Mouse (Mus musculus): ENCODE measurements around the gene Txlna. TPM values are rescaled to one million over a fixed set of nuclear protein-coding genes. Genes with fewer than 3 reads are reported as not detected.

Gene Txlna
- polyA plus RNA-seq, 1 experiment from 2014 or later, result 60.2 TPM

DNA sequence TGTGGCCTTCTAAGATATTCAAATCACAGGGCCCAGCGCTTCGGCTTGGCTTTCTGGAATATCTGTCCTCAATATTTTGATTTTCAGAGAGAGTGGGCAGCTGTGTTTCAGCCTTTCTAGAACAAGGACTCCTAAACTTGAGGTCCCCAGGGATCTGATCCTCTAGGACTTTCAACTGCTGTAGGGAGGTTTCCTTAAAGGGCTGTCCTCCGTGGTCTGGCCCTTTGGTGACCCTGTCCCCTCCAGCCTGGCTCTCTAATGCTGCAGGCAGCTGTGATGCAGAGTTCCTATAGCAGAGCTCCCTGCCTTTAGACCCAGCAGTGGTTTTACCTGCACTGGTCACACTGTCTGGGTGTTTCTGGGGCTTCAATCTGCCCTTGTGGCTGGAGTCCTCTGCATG, 24.2 kb downstream of the Txlna start:
- WGBS (ENCODE audit: insufficient replicate concordance), result 87% methylated on average over 3 of the region's 3 CpGs
- peaks cover 7% of the 10 kb centered on the region; the same call in 1 of the 2 replicates for H3K4me1 ChIP-seq (ENCODE audit: control insufficient read depth, insufficient read depth, low read length)

DNA sequence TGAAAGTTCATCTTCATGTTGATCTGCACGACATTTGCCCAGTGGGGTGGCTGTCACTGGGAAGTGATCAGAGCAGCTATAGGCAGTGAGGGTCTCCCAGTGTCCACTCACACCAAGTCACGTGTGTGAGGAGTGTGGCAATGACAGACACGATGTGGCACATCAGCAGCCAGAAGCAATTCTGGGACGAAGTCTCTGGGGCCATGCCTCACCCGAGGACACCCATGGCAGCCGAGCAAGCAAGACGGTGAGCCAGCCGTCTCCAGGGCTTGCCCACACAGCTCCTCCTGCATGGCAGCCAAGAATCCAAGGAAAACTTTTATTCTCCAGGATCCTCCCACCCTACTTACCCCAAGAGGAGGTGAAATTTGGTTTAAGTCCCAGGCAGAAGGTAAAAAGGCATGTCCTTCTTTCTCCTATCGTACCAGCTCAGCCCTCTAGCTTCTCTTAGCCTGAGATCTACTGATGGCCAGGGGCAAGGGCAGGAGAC, 25.0 kb downstream of the Txlna start:
- H3K36me3 ChIP-seq (ENCODE audit: control insufficient read depth, insufficient read depth, low read length), result no peaks in the 10 kb centered on the region
- no peak overlapping the region for H3K27ac ChIP-seq (ENCODE audit: low read depth, low read length)
- no peaks in the 10 kb centered on the region for H3K27me3 ChIP-seq (ENCODE audit: control insufficient read depth, insufficient read depth, low read length)
- H3K4me3 ChIP-seq (ENCODE audit: low read depth, low read length), result no peak overlapping the region
- WGBS (ENCODE audit: insufficient replicate concordance), result 87% methylated on average over 9 of the region's 9 CpGs
- H3K4me2 ChIP-seq, result no peak overlapping the region
- H3K9ac ChIP-seq (ENCODE audit: low read depth, low read length), result no peak overlapping the region
- peaks cover 7% of the 10 kb centered on the region; the same call in 1 of the 2 replicates for H3K4me1 ChIP-seq (ENCODE audit: control insufficient read depth, insufficient read depth, low read length)
- H3K9me3 ChIP-seq (replicated peaks; ENCODE audit: control insufficient read depth, low read length), result no peaks in the 10 kb centered on the region
- ATAC-seq (replicated peaks; ENCODE audit: insufficient number of reproducible peaks, low FRiP score, low TSS enrichment), result no peak

More for the DNA sequence above, 24.2 kb downstream of the Txlna start:
- H3K9ac ChIP-seq (ENCODE audit: low read depth, low read length), result no peak overlapping the region
- H3K4me3 ChIP-seq (ENCODE audit: low read depth, low read length), result no peak overlapping the region
- H3K27me3 ChIP-seq (ENCODE audit: control insufficient read depth, insufficient read depth, low read length), result no peaks in the 10 kb centered on the region
- no peaks in the 10 kb centered on the region for H3K9me3 ChIP-seq (replicated peaks; ENCODE audit: control insufficient read depth, low read length)
- H3K27ac ChIP-seq (ENCODE audit: low read depth, low read length), result no peak overlapping the region
- no peak for ATAC-seq (replicated peaks; ENCODE audit: insufficient number of reproducible peaks, low FRiP score, low TSS enrichment)
- no peaks in the 10 kb centered on the region for H3K36me3 ChIP-seq (ENCODE audit: control insufficient read depth, insufficient read depth, low read length)
- no peak overlapping the region for H3K4me2 ChIP-seq

DNA sequence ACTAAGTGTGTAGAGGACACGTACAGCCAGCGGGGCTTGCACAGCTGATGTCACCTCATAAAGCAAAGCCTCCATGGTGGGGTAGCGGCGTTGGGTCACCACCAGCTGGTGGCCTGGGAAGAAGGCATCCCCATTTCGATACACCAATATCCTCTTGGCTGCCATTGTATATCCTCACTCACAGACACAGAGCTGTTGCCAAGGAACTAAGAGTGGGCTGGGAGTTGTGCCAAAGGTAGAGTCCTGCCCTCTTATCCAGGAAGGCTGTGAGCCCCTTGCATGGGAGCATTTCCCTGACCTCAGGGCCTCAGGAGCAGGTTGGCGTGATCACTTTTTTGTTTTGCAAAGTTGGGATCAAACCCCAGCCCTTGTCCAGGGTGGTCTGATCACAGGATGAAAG, 26.8 kb downstream of the Txlna start, which contains the start of gene Dcdc2b:
Gene Dcdc2b (minus strand): TSS at position 165 of the 400 bp plus-strand sequence.
- Histone ChIP-seq H3K9ac (ENCODE audit: low read depth, low read length) (no peak within 1 kb of the TSS), H3K4me3 (ENCODE audit: low read depth, low read length) (no peak within 1 kb of the TSS), H3K4me1 (ENCODE audit: control insufficient read depth, insufficient read depth, low read length) (peaks cover 7% of the 10 kb centered on the region; the same call in 1 of the 2 replicates), H3K36me3 (ENCODE audit: control insufficient read depth, insufficient read depth, low read length) (no peaks in the 10 kb centered on the region), H3K9me3 (replicated peaks; ENCODE audit: control insufficient read depth, low read length) (no peaks in the 10 kb centered on the region), H3K27ac (ENCODE audit: low read depth, low read length) (no peak within 1 kb of the TSS), H3K4me2 (no peak within 1 kb of the TSS), H3K27me3 (ENCODE audit: control insufficient read depth, insufficient read depth, low read length) (no peaks in the 10 kb centered on the region)
- no peak for ATAC-seq (replicated peaks; ENCODE audit: insufficient number of reproducible peaks, low FRiP score, low TSS enrichment)
- WGBS (ENCODE audit: insufficient replicate concordance), result 84% methylated on average over 6 of the region's 6 CpGs

DNA sequence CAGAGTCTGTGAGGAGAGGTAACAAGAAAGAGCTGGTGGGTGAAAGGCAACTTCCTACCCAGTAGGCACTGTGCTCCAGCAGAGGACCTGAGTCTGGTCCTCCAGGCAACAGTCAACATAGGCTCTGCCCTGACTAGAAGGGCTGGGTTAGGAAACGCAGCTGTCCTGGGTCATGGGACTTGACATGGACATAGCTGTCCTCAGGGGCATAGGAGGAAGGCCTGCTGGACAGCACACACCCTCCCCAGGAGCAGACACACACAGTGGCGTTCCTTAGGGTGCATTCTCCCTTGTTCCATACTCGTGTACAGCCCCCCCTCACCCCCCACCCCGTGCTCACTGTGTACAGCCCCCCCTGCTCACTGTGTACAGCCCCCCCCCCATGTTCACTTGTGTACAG, 30.4 kb downstream of the Txlna start:
- ATAC-seq (replicated peaks; ENCODE audit: insufficient number of reproducible peaks, low FRiP score, low TSS enrichment), result no peak

DNA sequence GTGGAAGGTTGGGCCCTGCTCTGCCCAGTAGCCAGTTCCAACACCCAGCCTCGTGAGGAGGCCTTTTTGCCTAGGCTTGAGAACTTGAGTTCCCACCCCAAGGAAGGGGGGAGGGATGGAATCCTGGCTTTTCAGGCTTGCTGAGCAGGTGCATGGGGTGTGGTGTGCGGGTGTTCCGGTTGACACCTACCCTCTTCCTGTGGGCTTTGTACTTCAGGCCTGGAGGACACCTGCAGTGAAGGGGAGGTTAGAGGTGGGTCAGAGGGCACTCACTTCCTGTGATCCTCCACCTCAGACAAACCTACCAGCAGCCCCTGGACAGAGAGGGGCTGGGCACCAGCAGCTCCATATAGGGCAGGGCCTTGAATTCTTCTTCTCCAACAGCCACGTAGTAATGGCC, 30.8 kb downstream of the Txlna start:
- WGBS (ENCODE audit: insufficient replicate concordance), result 84% methylated on average over 4 of the region's 4 CpGs
- ATAC-seq (replicated peaks; ENCODE audit: insufficient number of reproducible peaks, low FRiP score, low TSS enrichment), result no peak
- H3K4me3 ChIP-seq (ENCODE audit: low read depth, low read length), result no peak overlapping the region
- H3K4me1 ChIP-seq (ENCODE audit: control insufficient read depth, insufficient read depth, low read length), result no peaks in the 10 kb centered on the region
- H3K27me3 ChIP-seq (ENCODE audit: control insufficient read depth, insufficient read depth, low read length), result no peaks in the 10 kb centered on the region
- no peak overlapping the region for H3K27ac ChIP-seq (ENCODE audit: low read depth, low read length)
- peaks cover 11% of the 10 kb centered on the region for H3K36me3 ChIP-seq (ENCODE audit: control insufficient read depth, insufficient read depth, low read length)
- no peak overlapping the region for H3K9ac ChIP-seq (ENCODE audit: low read depth, low read length)
- no peak overlapping the region for H3K4me2 ChIP-seq
- H3K9me3 ChIP-seq (replicated peaks; ENCODE audit: control insufficient read depth, low read length), result no peaks in the 10 kb centered on the region

More for the DNA sequence above, 30.4 kb downstream of the Txlna start:
- Histone ChIP-seq H3K9ac (ENCODE audit: low read depth, low read length) (no peak overlapping the region), H3K4me2 (no peak overlapping the region), H3K4me1 (ENCODE audit: control insufficient read depth, insufficient read depth, low read length) (no peaks in the 10 kb centered on the region), H3K27ac (ENCODE audit: low read depth, low read length) (no peak overlapping the region), H3K27me3 (ENCODE audit: control insufficient read depth, insufficient read depth, low read length) (no peaks in the 10 kb centered on the region), H3K9me3 (replicated peaks; ENCODE audit: control insufficient read depth, low read length) (no peaks in the 10 kb centered on the region), H3K36me3 (ENCODE audit: control insufficient read depth, insufficient read depth, low read length) (peaks cover 8% of the 10 kb centered on the region), H3K4me3 (ENCODE audit: low read depth, low read length) (no peak overlapping the region)
- WGBS (ENCODE audit: insufficient replicate concordance), result 70% methylated on average over 4 of the region's 4 CpGs

DNA sequence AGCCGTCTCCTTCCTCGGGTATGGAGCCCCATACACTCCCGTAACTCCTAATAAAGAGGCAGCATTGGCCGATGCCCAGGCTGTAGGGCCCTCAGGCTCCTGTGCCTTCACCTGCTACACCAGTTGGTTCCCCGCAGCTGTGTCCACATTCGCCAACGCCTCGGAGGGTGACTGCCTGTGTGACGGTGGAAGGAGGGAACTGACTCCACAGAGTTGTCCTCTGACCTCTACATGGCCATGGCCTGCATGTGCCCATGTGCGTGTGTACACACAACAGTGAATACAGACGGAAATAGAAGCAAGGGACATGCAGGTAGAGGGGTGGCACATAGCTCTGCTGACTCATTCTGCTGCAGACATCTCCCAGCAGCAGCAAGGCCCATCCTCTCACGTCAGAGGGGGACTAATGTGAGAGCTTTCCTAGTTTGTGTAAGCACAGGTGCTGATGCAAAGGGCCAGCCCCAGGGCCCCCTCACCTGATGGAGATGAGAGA, 31.7 kb downstream of the Txlna start:
- WGBS (ENCODE audit: insufficient replicate concordance), result 79% methylated on average over 12 of the region's 12 CpGs
- Histone ChIP-seq H3K27ac (ENCODE audit: low read depth, low read length) (no peak overlapping the region), H3K4me3 (ENCODE audit: low read depth, low read length) (no peak overlapping the region), H3K9me3 (replicated peaks; ENCODE audit: control insufficient read depth, low read length) (no peaks in the 10 kb centered on the region), H3K4me2 (no peak overlapping the region), H3K4me1 (ENCODE audit: control insufficient read depth, insufficient read depth, low read length) (no peaks in the 10 kb centered on the region), H3K9ac (ENCODE audit: low read depth, low read length) (no peak overlapping the region), H3K27me3 (ENCODE audit: control insufficient read depth, insufficient read depth, low read length) (no peaks in the 10 kb centered on the region), H3K36me3 (ENCODE audit: control insufficient read depth, insufficient read depth, low read length) (peaks cover 18% of the 10 kb centered on the region)
- ATAC-seq (replicated peaks; ENCODE audit: insufficient number of reproducible peaks, low FRiP score, low TSS enrichment), result no peak

DNA sequence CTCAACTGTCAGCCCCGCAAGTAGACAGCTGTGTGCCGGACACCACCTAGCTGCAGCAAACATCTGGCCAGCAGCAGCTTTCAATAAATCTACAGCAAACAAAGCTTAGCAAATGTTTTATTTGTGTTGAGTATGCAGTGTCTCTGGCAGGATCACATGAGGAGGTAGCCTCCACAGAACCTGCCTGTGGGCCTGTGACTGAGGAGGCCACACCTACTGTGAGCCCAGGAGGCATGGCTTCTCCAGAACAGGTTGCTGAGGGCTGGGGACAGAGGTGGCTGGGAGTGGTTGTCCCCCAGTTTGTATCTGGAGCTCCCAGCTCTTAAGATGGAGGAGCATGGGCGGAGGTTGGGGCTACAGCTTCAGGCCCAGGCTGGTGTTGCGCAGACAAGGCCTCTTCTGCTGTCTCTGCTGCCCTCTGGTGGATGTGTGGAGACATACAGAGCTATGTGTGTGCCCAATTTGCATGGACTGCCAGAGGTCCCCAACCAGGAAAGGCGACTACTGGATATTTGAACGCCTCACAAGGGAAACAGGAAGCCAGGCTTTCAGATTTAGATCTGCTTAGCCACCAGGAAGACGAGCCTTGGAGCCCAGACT, 32.3 kb downstream of the Txlna start:
- peaks cover 18% of the 10 kb centered on the region for H3K36me3 ChIP-seq (ENCODE audit: control insufficient read depth, insufficient read depth, low read length)
- peak overlapping the region; percentile 34; the same call in 1 of the 2 replicates for H3K9ac ChIP-seq (ENCODE audit: low read depth, low read length)
- no peak overlapping the region for H3K27ac ChIP-seq (ENCODE audit: low read depth, low read length)
- no peaks in the 10 kb centered on the region for H3K4me1 ChIP-seq (ENCODE audit: control insufficient read depth, insufficient read depth, low read length)
- no peaks in the 10 kb centered on the region for H3K9me3 ChIP-seq (replicated peaks; ENCODE audit: control insufficient read depth, low read length)
- WGBS (ENCODE audit: insufficient replicate concordance), result 32% methylated on average over 7 of the region's 7 CpGs
- H3K4me2 ChIP-seq, result no peak overlapping the region
- H3K4me3 ChIP-seq (ENCODE audit: low read depth, low read length), result no peak overlapping the region
- peak; percentile 49; the same call in 1 of the 2 replicates for ATAC-seq (replicated peaks; ENCODE audit: insufficient number of reproducible peaks, low FRiP score, low TSS enrichment)
- no peaks in the 10 kb centered on the region for H3K27me3 ChIP-seq (ENCODE audit: control insufficient read depth, insufficient read depth, low read length)

DNA sequence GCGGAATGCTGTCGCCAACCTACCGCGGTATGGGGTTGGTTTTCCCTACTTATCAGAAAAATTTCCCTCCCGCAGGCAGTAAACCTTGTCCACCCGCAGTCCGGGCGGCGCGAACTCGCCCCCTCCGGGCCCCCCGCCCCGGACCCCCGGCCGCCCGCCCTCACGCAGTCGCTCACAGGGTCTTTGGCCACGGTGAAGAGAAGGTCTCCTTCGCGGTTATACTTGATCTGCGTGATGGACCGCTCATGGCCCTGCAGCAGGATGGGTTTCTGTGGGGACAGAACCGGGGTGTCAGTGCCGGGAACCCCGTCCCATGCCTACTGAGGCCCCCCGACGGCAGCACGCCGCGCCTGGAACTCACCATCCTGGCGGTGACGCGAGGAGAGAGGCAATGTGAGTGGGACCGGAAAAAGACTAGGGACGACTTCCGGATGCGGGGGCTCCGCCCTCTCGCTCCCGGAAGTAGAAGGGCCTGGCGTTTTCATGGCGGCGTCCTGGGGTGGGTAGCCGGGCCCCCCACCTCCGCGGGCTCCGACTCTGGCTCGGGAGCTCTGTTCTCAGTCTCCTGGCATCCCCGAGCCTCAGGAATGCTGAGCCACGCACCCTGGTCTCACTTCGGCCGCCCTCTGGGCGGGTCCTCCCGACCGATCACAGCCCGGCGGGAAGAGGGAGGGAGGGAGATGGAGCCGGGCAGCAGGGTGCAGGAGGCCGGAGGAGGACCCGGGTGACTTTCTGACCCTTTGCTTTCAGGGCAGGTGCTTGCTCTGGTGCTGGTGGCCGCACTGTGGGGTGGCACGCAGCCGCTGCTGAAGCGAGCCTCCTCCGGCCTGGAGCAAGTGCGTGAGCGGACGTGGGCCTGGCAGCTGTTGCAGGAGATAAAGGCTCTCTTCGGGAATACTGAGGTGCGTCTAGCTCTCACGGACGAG, 40.4 kb downstream of the Txlna start, which contains the start of the genes Eif3i and Tmem234:
Gene Eif3i (minus strand): TSS at position 416 of the 926 bp plus-strand sequence.
Gene Tmem234 (plus strand): TSS at position 436 of the 926 bp plus-strand sequence.
- under 1% methylated on average over 74 of the region's 74 CpGs for WGBS (ENCODE audit: insufficient replicate concordance)
- Histone ChIP-seq H3K4me2 (peak within 1 kb of the TSS; percentile 89), H3K4me3 (ENCODE audit: low read depth, low read length) (peak within 1 kb of the TSS; percentile 92), H3K9ac (ENCODE audit: low read depth, low read length) (peak within 1 kb of the TSS; percentile 97), H3K27ac (ENCODE audit: low read depth, low read length) (peak within 1 kb of the TSS; percentile 71), H3K4me1 (ENCODE audit: control insufficient read depth, insufficient read depth, low read length) (peaks cover 15% of the 10 kb centered on the region), H3K9me3 (replicated peaks; ENCODE audit: control insufficient read depth, low read length) (no peaks in the 10 kb centered on the region), H3K36me3 (ENCODE audit: control insufficient read depth, insufficient read depth, low read length) (peaks cover 14% of the 10 kb centered on the region), H3K27me3 (ENCODE audit: control insufficient read depth, insufficient read depth, low read length) (no peaks in the 10 kb centered on the region)
- ATAC-seq (replicated peaks; ENCODE audit: insufficient number of reproducible peaks, low FRiP score, low TSS enrichment), result peak; percentile 81
